Mouse (Mus musculus): Measurements from ENCODE around the gene Ccdc33. TPM values are rescaled to one million over a fixed set of nuclear protein-coding genes. Genes with fewer than 3 reads are reported as not detected.

The Ccdc33 gene
- polyA plus RNA-seq, 1 experiment from 2014 or later, result 0.79 TPM

- Histone ChIP-seq H3K4me3 (peak overlapping the region; percentile 33), H3K27ac (0 out of 2 replicates have a peak overlapping the region, but pooled peaks have one; percentile 11), H3K9ac (peak overlapping the region; percentile 2; the same call in 1 of the 2 replicates), H3K4me1 (peaks cover 9% of the 10 kb centered on the region), H3K4me2 (peak overlapping the region; percentile 54), H3K36me3 (replicated peaks) (no peaks in the 10 kb centered on the region), H3K9me3 (no peaks in the 10 kb centered on the region), H3K27me3 (replicated peaks) (peaks cover 17% of the 10 kb centered on the region; the same call in 1 of the 2 replicates)
- 20% methylated on average over 13 of the region's 13 CpGs for WGBS
- ATAC-seq (replicated peaks), result peak; percentile 4
Observed at GRCm38 (mm10) chr9:57997511-57998031, 121.1 kb downstream of the Ccdc33 start.

- peaks cover 9% of the 10 kb centered on the region for H3K4me1 ChIP-seq
- no peak overlapping the region for H3K9ac ChIP-seq
- no peak for ATAC-seq (replicated peaks)
- no peaks in the 10 kb centered on the region for H3K9me3 ChIP-seq
- no peak overlapping the region for H3K4me3 ChIP-seq
- H3K27me3 ChIP-seq (replicated peaks), result peaks cover 10% of the 10 kb centered on the region; the same call in 1 of the 2 replicates
- WGBS, result 36% methylated on average over 4 of the region's 4 CpGs
- H3K36me3 ChIP-seq (replicated peaks), result no peaks in the 10 kb centered on the region
- H3K4me2 ChIP-seq, result no peak overlapping the region
- H3K27ac ChIP-seq, result no peak overlapping the region
Observed at GRCm38 (mm10) chr9:57995282-57995681, 123.3 kb downstream of the Ccdc33 start.

GRCm38 (mm10) chr9:57992781-57993591, 125.6 kb downstream of the Ccdc33 start:
- no peak for ATAC-seq (replicated peaks)
- no peaks in the 10 kb centered on the region for H3K9me3 ChIP-seq
- H3K36me3 ChIP-seq (replicated peaks), result no peaks in the 10 kb centered on the region
- peaks cover 8% of the 10 kb centered on the region for H3K4me1 ChIP-seq
- 46% methylated on average over 8 of the region's 8 CpGs for WGBS
- 0 out of 2 replicates have a peak, but pooled peaks cover 4% of the 10 kb centered on the region for H3K27me3 ChIP-seq (replicated peaks)
- H3K4me3 ChIP-seq, result no peak overlapping the region
- no peak overlapping the region for H3K9ac ChIP-seq
- no peak overlapping the region for H3K27ac ChIP-seq
- no peak overlapping the region for H3K4me2 ChIP-seq

- Histone ChIP-seq H3K9ac (no peak overlapping the region), H3K9me3 (no peaks in the 10 kb centered on the region), H3K4me2 (no peak overlapping the region), H3K4me1 (peaks cover 5% of the 10 kb centered on the region; the same call in 1 of the 2 replicates), H3K27me3 (replicated peaks) (0 out of 2 replicates have a peak, but pooled peaks cover 4% of the 10 kb centered on the region), H3K36me3 (replicated peaks) (no peaks in the 10 kb centered on the region), H3K27ac (no peak overlapping the region), H3K4me3 (no peak overlapping the region)
- no peak for ATAC-seq (replicated peaks)
- WGBS, result 92% methylated on average over 3 of the region's 3 CpGs
Observed at GRCm38 (mm10) chr9:57992060-57992459, 126.6 kb downstream of the Ccdc33 start.

- no peaks in the 10 kb centered on the region for H3K9me3 ChIP-seq
- no peaks in the 10 kb centered on the region for H3K36me3 ChIP-seq (replicated peaks)
- peaks cover 5% of the 10 kb centered on the region; the same call in 1 of the 2 replicates for H3K4me1 ChIP-seq
- no peak overlapping the region for H3K4me2 ChIP-seq
- H3K27ac ChIP-seq, result no peak overlapping the region
- no peak overlapping the region for H3K9ac ChIP-seq
- no peak for ATAC-seq (replicated peaks)
- H3K4me3 ChIP-seq, result no peak overlapping the region
- WGBS, result 41% methylated on average over 10 of the region's 10 CpGs
- H3K27me3 ChIP-seq (replicated peaks), result no peaks in the 10 kb centered on the region
Observed at GRCm38 (mm10) chr9:57990438-57991110, 128.0 kb downstream of the Ccdc33 start.

- 86% methylated on average over 6 of the region's 6 CpGs for WGBS
- no peak for ATAC-seq (replicated peaks)
- Histone ChIP-seq H3K4me2 (no peak overlapping the region), H3K9ac (no peak overlapping the region), H3K36me3 (replicated peaks) (no peaks in the 10 kb centered on the region), H3K4me1 (peaks cover 5% of the 10 kb centered on the region; the same call in 1 of the 2 replicates), H3K9me3 (no peaks in the 10 kb centered on the region), H3K27me3 (replicated peaks) (no peaks in the 10 kb centered on the region), H3K4me3 (no peak overlapping the region), H3K27ac (no peak overlapping the region)
Observed at GRCm38 (mm10) chr9:57989309-57989708, 129.3 kb downstream of the Ccdc33 start.

GRCm38 (mm10) chr9:57988098-57988497, 130.5 kb downstream of the Ccdc33 start:
- 90% methylated on average over 2 of the region's 2 CpGs for WGBS
- Histone ChIP-seq H3K4me1 (peaks cover 5% of the 10 kb centered on the region; the same call in 1 of the 2 replicates), H3K4me3 (no peak overlapping the region), H3K27me3 (replicated peaks) (no peaks in the 10 kb centered on the region), H3K9ac (no peak overlapping the region), H3K36me3 (replicated peaks) (no peaks in the 10 kb centered on the region), H3K27ac (no peak overlapping the region), H3K9me3 (no peaks in the 10 kb centered on the region), H3K4me2 (no peak overlapping the region)
- ATAC-seq (replicated peaks), result no peak

- H3K4me3 ChIP-seq, result no peak overlapping the region
- ATAC-seq (replicated peaks), result no peak
- no peak overlapping the region for H3K27ac ChIP-seq
- H3K9ac ChIP-seq, result no peak overlapping the region
- WGBS, result 82% methylated on average over 7 of the region's 7 CpGs
- H3K36me3 ChIP-seq (replicated peaks), result no peaks in the 10 kb centered on the region
- H3K27me3 ChIP-seq (replicated peaks), result no peaks in the 10 kb centered on the region
- no peaks in the 10 kb centered on the region for H3K9me3 ChIP-seq
- H3K4me2 ChIP-seq, result no peak overlapping the region
- peaks cover 5% of the 10 kb centered on the region; the same call in 1 of the 2 replicates for H3K4me1 ChIP-seq
Observed at GRCm38 (mm10) chr9:57986293-57986692, 132.3 kb downstream of the Ccdc33 start.

- H3K36me3 ChIP-seq (replicated peaks), result no peaks in the 10 kb centered on the region
- H3K9ac ChIP-seq, result no peak overlapping the region
- ATAC-seq (replicated peaks), result no peak
- no peak overlapping the region for H3K27ac ChIP-seq
- 91% methylated on average over 8 of the region's 8 CpGs for WGBS
- H3K4me2 ChIP-seq, result no peak overlapping the region
- H3K27me3 ChIP-seq (replicated peaks), result no peaks in the 10 kb centered on the region
- H3K4me3 ChIP-seq, result no peak overlapping the region
- peaks cover 5% of the 10 kb centered on the region; the same call in 1 of the 2 replicates for H3K4me1 ChIP-seq
- no peaks in the 10 kb centered on the region for H3K9me3 ChIP-seq
Observed at GRCm38 (mm10) chr9:57985304-57985703, 133.3 kb downstream of the Ccdc33 start.

GRCm38 (mm10) chr9:57980570-57980969, 138.1 kb downstream of the Ccdc33 start:
- Histone ChIP-seq H3K36me3 (replicated peaks) (no peaks in the 10 kb centered on the region), H3K4me1 (no peaks in the 10 kb centered on the region), H3K4me3 (no peak overlapping the region), H3K27me3 (replicated peaks) (no peaks in the 10 kb centered on the region), H3K9me3 (no peaks in the 10 kb centered on the region), H3K27ac (no peak overlapping the region), H3K9ac (no peak overlapping the region), H3K4me2 (no peak overlapping the region)
- 86% methylated on average over 10 of the region's 10 CpGs for WGBS
- no peak for ATAC-seq (replicated peaks)

GRCm38 (mm10) chr9:57978858-57979257, 139.8 kb downstream of the Ccdc33 start:
- 79% methylated on average over 3 of the region's 3 CpGs for WGBS
- no peak for ATAC-seq (replicated peaks)
- no peak overlapping the region for H3K4me2 ChIP-seq

More at GRCm38 (mm10) chr9:57978858-57979257, 139.8 kb downstream of the Ccdc33 start:
- H3K9me3 ChIP-seq, result no peaks in the 10 kb centered on the region
- H3K36me3 ChIP-seq (replicated peaks), result no peaks in the 10 kb centered on the region
- no peaks in the 10 kb centered on the region for H3K4me1 ChIP-seq
- H3K4me3 ChIP-seq, result no peak overlapping the region
- no peak overlapping the region for H3K27ac ChIP-seq
- H3K9ac ChIP-seq, result no peak overlapping the region
- H3K27me3 ChIP-seq (replicated peaks), result no peaks in the 10 kb centered on the region
